Mouse (Mus musculus) liver, embryonic 14.5 days (tissue): ENCODE data around the gene Itga11. TPM values are rescaled to one million over a fixed set of nuclear protein-coding genes. Genes with fewer than 3 reads are reported as not detected.
"Not testable (repeated sequence)": the region's sequence is repeated elsewhere in the genome, so short reads cannot be mapped to it uniquely, and the experiment has no call there.

Experiments used
- ATAC-seq: fragments of 200-750 bp; cut with Nextera tagmentation; 2 replicates; pipeline ENCODE4 v1.8.0; 2017; ENCODE audit warnings: moderate number of reproducible peaks, mild to moderate bottlenecking, moderate library complexity; ENCODE audit not compliant: insufficient read depth
- DNase-seq, 3 experiments: peaks; one replicate each; pipeline ENCODE4 v3.0.0-alpha.2; 2012 to 2013; ENCODE audit warnings: low read depth in 3 of 3, low spot score in 3 of 3
- H3K27ac ChIP-seq: fragments of 300-500 bp; sonication (generic); 2 replicates; pipeline ENCODE4 v1.5.1; 2014; ENCODE audit warnings: moderate library complexity, mild to moderate bottlenecking, control low read depth, inconsistent platforms
- H3K27me3 ChIP-seq: fragments of 300-500 bp; sonication (generic); 2 replicates; pipeline ENCODE4 v1.6.1; 2014; ENCODE audit warnings: mild to moderate bottlenecking, low read length, moderate library complexity; ENCODE audit not compliant: control insufficient read depth, insufficient read depth
- H3K36me3 ChIP-seq: fragments of 300-500 bp; sonication (generic); replicated peaks from 2 replicates; pipeline ENCODE4 v1.6.1; 2014; ENCODE audit warnings: low read depth; ENCODE audit not compliant: control insufficient read depth, insufficient read depth
- H3K4me1 ChIP-seq, 2 experiments: fragments of 200-500 bp in 1 of 2; fragments of 300-500 bp in 1 of 2; sonication (generic) in 1 of 2; replicated peaks; 2 replicates each; pipeline ENCODE4 v1.6.1; 2012 to 2014; ENCODE audit warnings: antibody characterized with exemption in 1 of 2, inconsistent platforms in 1 of 2, low read length in 1 of 2; ENCODE audit not compliant: control insufficient read depth in 2 of 2, insufficient read depth in 2 of 2
- H3K4me2 ChIP-seq: fragments of 300-500 bp; sonication (generic); 2 replicates; pipeline ENCODE4 v1.6.1; 2014; ENCODE audit warnings: low read depth, mild to moderate bottlenecking, control low read depth, moderate library complexity
- H3K4me3 ChIP-seq, 2 experiments: fragments of 200-500 bp in 1 of 2; fragments of 300-500 bp in 1 of 2; sonication (generic) in 1 of 2; 2 replicates each; pipeline ENCODE4 v1.5.1; 2012 to 2014; ENCODE audit warnings: low read depth in 2 of 2, low read length in 2 of 2, mild to moderate bottlenecking in 2 of 2, control low read depth in 1 of 2, inconsistent platforms in 1 of 2, moderate library complexity in 1 of 2; ENCODE audit not compliant: insufficient read depth in 1 of 2
- H3K9ac ChIP-seq: fragments of 300-500 bp; sonication (generic); replicated peaks from 2 replicates; pipeline ENCODE4 v1.6.1; 2014; ENCODE audit warnings: mild to moderate bottlenecking, control low read depth, moderate library complexity
- H3K9me3 ChIP-seq: fragments of 300-500 bp; sonication (generic); 2 replicates; pipeline ENCODE4 v1.6.1; 2016; ENCODE audit warnings: low read length, mixed read lengths; ENCODE audit not compliant: control insufficient read depth
- CTCF ChIP-seq: IDR thresholded peaks from 2 replicates; pipeline ENCODE4 v1.5.1; 2016; ENCODE audit warnings: antibody characterized with exemption, low read depth, control low read depth
- EP300 ChIP-seq: IDR thresholded peaks from 2 replicates; pipeline ENCODE4 v1.6.1; 2016; ENCODE audit warnings: antibody characterized with exemption, low read depth
- WGBS: fragments of 180-500 bp; shearing (Covaris S2); extraction: QIAGEN DNeasy Blood & Tissue Kit; methylation state at CpG from one replicate; pipeline ENCODE4 v1.1.7; 2014; ENCODE audit not compliant: insufficient replicate concordance; 5-methylcytosine and 5-hydroxymethylcytosine counted together
- polyA plus RNA-seq, 2 experiments: library from polyadenylated mRNA; depleted of rRNA in 1 of 2; stranded (reverse) in 1 of 2; unstranded in 1 of 2; fragments of >200 nt; fragmentation: Nextera tagmentation in 1 of 2; extraction: Ambion mirVana in 1 of 2; gene quantifications; 2 replicates each; pipeline versions ENCODE4 v1.2.1 to v1.2.3; 2012 to 2014

The Itga11 gene
- polyA plus RNA-seq, 2 experiments: 0.07 to 0.08 TPM

DNA sequence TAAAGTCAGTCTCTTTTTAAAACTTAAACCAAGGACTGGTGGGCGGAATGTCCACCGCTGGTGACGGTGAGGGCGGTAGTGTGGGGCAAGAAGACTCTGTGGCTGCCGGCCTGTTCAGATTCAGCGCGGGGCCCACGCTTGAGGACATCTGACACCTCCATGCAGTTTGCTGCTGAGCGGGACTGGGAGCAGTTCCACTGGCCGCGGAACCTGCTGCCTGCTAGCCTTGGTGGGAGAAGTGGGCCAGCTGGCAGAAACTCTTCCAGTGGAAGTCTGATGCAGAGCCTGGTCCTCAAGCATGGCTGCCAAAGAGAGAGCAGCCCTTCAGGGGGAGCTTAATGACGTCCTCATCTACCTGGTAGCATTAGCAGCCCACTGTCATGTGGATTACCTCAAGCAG is 112.2 kb downstream of the Itga11 start:
- no peak overlapping the region for H3K9ac ChIP-seq
- no peak for ATAC-seq

DNA sequence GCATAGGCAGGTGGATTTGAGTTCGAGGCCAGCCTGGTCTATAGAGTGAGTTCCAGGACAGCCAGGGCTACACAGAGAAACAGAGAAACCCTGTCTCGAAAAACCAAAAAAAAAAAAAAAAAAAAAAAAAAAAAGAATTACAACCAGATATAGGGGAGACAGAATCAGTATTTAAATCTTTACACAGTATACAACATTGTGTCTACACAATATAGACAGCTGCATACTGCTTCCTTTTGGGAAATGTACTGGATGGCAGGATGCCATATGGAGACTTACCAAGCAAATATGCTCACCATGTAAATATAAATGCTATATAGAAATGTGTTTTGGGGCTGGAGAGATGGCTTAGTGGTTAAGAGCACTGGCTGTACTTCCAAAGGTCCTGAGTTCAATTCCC is 121.6 kb downstream of the Itga11 start:
- not testable (repeated sequence) for H3K4me1 ChIP-seq, DNase-seq, H3K4me2 ChIP-seq, ATAC-seq, H3K27ac ChIP-seq, H3K9me3 ChIP-seq, H3K27me3 ChIP-seq, H3K4me3 ChIP-seq, H3K9ac ChIP-seq
- H3K36me3 ChIP-seq: peaks cover 24% of the 10 kb centered on the region
- 93% methylated on average over 2 of the region's 2 CpGs for WGBS

More for the DNA sequence above, 112.2 kb downstream of the Itga11 start:
- peaks cover 3% of the 10 kb centered on the region; the same call in 1 of the 2 replicates for H3K36me3 ChIP-seq
- H3K9me3 ChIP-seq: no peaks in the 10 kb centered on the region
- no peaks in the 10 kb centered on the region for H3K27me3 ChIP-seq
- H3K27ac ChIP-seq: no peak overlapping the region
- H3K4me2 ChIP-seq: no peak overlapping the region
- TF ChIP-seq EP300 (no peak), CTCF (no peak)
- DNase-seq: no peak
- WGBS: 88% methylated on average over 12 of the region's 12 CpGs
- no peaks in the 10 kb centered on the region for H3K4me1 ChIP-seq
- H3K4me3 ChIP-seq: no peak overlapping the region

DNA sequence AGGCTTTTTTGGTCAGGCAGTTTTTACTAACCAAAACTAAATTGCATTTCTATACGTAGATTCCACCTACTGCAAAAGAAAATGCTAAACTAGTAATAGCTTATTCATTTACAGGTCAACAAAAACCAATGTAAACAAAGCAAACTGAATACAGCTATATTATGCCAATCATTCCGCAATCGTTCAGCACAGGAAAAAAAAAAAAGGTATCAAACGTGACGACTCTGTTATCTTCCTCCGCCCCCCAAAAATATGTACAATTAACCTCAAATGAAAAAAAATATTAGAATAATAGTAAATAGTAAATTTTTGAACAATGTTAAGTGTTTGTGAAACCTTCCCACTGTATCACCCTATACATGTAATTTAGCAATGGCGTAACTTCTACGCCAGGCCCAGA is 132.5 kb downstream of the Itga11 start:
- Histone ChIP-seq H3K4me1 (peaks cover 12 to 17% of the 10 kb centered on the region in 2 experiments), H3K27ac (peak overlapping the region; percentile 85), H3K9me3 (no peaks in the 10 kb centered on the region), H3K4me3 (peak overlapping the region; percentile 82 to 89), H3K9ac (peak overlapping the region; percentile 92), H3K27me3 (no peaks in the 10 kb centered on the region), H3K36me3 (no peaks in the 10 kb centered on the region), H3K4me2 (peak overlapping the region; percentile 97)
- WGBS: 12% methylated on average over 8 of the region's 8 CpGs
- DNase-seq (no peak), ATAC-seq (no peak)
- no peak for TF ChIP-seq CTCF
- TF ChIP-seq EP300: no peak

DNA sequence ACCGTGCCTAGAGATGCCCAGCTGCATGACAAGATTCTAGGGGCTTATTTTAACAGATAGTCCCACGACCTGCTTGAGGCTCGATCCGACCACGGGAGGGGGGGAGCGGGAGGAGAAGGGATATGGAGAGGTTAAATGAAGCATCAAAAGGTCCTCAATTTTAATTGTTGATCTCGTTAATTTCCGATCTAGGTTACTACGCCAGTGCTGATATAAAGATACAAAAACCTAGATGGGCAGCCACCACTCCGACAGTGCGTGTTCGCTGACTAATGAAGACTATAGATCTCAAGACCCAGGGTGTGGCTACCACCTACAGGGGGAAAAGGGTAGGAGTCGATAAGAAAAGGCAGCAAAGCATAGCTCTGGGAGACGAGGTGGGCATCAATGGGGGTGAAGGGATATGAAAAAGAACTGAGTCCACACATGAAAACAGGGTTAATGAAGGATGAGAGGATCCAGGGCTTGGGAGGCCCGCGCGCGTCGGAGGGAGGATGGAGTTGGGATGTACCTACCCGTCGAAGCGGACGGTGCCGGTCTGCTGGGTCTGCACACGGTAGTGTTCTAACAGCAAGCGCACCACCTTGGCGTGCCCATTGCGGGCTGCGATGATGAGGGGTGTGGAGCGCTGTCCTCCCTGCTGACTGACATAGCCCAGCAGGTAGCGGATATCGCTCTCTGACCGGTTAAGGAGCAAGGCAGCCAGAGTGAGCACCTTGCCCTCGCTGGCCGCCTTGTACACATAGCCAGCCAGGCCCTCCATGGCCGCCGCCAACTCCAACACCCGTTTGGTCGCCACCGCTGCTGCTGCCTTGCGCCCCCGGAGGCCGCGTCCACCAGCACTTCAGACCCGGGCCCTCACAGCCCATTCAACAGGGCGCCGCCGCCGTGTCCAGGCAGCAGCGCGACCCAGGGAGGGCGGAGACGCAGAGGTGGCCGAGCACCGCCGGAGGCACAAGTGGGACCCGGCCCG is 133.2 kb downstream of the Itga11 start:
- H3K9ac ChIP-seq: peak overlapping the region; percentile 92
- peaks cover 12 to 20% of the 10 kb centered on the region in 2 experiments for H3K4me1 ChIP-seq
- H3K4me2 ChIP-seq: peak overlapping the region; percentile 97
- H3K27me3 ChIP-seq: no peaks in the 10 kb centered on the region
- peak overlapping the region; percentile 82 to 89 for H3K4me3 ChIP-seq
- no peak for TF ChIP-seq EP300
- peak; percentile 58 for TF ChIP-seq CTCF
- H3K9me3 ChIP-seq: no peaks in the 10 kb centered on the region
- H3K27ac ChIP-seq: peak overlapping the region; percentile 85
- H3K36me3 ChIP-seq: no peaks in the 10 kb centered on the region
- ATAC-seq (peak; percentile 62), DNase-seq (peak; percentile 51 to 66 (median 63))
- whole genome bisulfite sequencing: under 1% methylated on average over 58 of the region's 58 CpGs

DNA sequence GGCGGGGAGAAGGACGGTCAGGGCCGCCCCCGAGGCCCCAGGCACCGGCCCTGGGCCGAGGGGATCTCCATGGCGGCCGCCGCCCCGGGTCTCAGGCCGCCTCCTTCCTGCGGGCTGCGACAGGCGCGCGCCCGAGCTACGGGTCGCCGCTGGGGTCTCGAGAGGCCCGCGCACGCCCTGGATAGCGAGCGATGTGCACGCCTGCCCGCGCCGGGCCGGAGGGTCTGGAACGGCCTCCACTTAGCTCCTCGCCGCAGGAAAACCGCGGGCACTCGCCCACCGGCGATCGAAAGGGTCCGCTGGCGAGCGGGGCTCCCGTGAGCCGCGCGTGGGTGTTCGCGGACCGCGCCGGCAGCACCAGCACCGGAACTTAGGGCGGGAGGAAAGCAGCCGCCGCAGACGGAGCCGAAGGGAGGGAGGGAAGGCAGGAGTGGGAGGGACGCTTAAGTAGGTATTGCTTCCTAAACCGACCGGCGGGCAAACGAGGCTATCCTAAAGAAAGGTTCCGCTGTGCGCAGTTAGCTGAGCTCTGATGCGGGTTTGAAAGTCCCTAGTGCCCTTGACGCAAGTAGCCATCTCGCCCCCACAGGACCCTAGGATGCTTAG is 134.0 kb downstream of the Itga11 start, which contains the start of gene Fem1b:
Gene Fem1b, minus strand, starts transcription at position 419 of the 606 bp plus-strand sequence.
- H3K4me1 ChIP-seq: peaks cover 12 to 20% of the 10 kb centered on the region in 2 experiments
- ATAC-seq (peak; percentile 86), DNase-seq (peak; percentile 82 to 85 (median 83))
- H3K9ac ChIP-seq: peak within 1 kb of the TSS; percentile 92
- peak within 1 kb of the TSS; percentile 82 to 89 for H3K4me3 ChIP-seq
- H3K27me3 ChIP-seq: no peaks in the 10 kb centered on the region
- TF ChIP-seq EP300 (no peak), CTCF (peak; percentile 6; the same call in 1 of the 2 replicates)
- peak within 1 kb of the TSS; percentile 85 for H3K27ac ChIP-seq
- whole genome bisulfite sequencing: under 1% methylated on average over 60 of the region's 68 CpGs
- H3K4me2 ChIP-seq: peak within 1 kb of the TSS; percentile 97
- H3K36me3 ChIP-seq: no peaks in the 10 kb centered on the region
- no peaks in the 10 kb centered on the region for H3K9me3 ChIP-seq
